Mouse (Mus musculus) retina, embryonic 14.5 days (tissue): ENCODE measurements around the gene Fam107a.
A peak's percentile ranks its signal among the peaks of the same experiment; 100 is the strongest.

ENCODE experiments used
- DNase-seq: peaks from one replicate; pipeline ENCODE4 v3.0.0-alpha.2; 2015; ENCODE audit warnings: low spot score

Gene Fam107a

DNA sequence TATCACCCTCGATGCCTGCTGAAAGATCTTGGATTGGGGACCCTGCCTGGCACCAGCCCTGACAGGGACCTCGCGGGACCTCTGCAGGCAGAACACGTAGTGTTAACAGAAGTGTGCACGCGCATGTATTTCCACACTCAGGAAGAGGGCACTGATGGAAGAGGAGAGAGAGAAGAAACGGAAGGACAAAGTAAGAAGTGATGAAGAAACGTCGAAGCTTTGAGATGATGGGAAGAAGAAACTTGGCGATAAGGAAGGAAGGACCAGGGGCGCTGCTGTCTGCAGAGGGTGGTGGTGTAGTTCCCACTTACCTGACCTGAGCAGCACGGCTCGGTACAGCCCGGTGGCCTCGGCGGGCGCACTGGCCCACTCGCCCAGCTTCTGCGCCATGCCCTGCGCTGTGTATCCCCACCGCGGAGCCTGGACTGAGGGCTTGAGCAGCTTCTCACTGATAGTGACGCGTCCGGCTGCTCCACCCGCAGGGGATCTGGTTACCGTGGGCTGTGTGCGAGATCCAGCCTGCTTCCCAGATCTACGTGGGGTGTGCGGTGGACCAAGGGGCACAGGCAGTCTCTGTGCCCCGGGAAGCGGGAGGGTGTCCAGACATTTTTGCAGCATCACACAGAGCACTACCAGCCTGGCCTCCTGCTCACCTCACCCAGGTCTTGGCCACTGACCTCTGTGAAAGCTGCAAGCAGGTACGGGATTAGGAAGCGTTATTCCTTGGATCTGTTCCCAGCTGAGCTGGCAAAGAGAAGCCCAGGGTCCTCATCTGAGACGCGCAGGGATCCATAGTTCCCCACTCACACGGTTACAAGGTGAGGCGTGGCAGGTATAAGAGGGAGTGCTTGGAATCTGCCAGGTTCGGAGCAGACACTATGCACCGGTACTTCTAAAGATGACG is at the start of gene Fam107a:
Fam107a (minus strand) TSS at position 830 of the 904 bp plus-strand sequence.
- peak; percentile 37 for DNase-seq

- peak; percentile 17 for DNase-seq
Measured at GRCm38 (mm10) chr14:8367121-8367520, 49.3 kb upstream of the Fam107a start.

GRCm38 (mm10) chr14:8365833-8366232 is 48.0 kb upstream of the Fam107a start:
- DNase-seq, result no peak

DNA sequence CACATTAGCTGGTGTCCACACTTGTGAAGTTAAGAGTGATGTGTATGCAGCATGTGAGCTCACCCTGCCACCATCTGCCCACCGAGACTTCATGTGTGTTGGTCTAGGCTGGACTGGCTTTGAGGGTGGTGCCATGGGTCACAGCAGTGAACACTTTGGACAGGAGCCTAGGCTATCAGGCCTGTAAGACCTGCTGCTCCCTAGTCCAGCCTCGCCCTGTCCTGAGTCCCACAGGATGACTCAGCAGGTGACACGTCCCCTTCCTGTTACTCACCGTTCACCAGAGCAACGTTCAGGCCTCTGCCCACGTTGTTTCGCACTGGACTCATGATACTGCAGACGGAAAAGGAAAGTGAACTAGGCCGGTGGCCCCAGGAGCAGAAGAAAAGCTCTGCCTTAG is 39.0 kb upstream of the Fam107a start:
- DNase-seq, result no peak

DNA sequence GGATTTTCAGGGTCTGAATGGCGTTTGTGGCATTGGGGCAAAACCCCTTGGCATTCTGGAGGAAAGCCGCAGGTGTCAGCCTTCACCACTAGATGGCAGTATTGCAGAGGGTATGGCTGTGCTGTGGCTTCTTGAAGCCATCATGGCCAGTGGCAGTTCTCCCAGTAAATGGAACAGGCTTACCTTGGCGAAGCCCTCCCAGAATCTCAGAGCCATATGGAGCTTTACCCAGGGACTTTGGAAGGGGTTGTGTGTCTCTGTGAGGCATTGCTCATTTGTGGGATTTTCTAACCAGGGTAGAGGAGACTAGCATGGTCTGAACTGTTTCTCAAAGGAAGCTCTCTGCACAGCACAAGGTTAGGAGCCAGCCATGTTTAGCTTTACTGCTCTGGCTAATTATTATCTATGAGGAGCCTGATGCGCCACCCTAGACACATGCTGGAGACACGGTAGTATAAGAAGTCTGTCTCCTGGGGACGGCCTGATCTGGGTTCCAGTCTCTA is 38.2 kb upstream of the Fam107a start:
- DNase-seq, result peak; percentile 94

DNA sequence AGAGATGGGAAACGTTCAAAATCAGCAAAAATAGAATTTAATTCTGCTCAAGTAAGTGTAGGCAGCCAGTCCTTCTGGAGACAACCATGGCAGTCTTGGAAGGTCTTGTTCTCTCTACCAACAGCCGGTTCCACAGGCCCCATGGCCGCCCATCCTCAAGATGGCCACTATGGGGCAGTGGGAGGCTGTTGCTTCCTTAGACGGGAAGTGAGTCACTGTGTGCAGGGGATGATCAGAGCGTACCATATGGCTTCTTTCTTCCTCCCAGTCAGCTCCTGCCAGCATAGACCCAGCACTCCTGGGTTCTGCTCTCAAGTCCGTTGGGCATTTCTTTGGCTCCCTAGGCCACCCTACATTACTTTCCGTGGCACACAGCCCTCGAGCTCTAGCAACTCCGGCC is 31.1 kb upstream of the Fam107a start:
- DNase-seq, result no peak

- DNase-seq, result peak; percentile 90
Measured at GRCm38 (mm10) chr14:8346255-8346997, 28.6 kb upstream of the Fam107a start.

- DNase-seq, result no peak
Measured at GRCm38 (mm10) chr14:8345566-8345965, 27.7 kb upstream of the Fam107a start.

- no peak for DNase-seq
Measured at GRCm38 (mm10) chr14:8342509-8343106, 24.8 kb upstream of the Fam107a start.

DNA sequence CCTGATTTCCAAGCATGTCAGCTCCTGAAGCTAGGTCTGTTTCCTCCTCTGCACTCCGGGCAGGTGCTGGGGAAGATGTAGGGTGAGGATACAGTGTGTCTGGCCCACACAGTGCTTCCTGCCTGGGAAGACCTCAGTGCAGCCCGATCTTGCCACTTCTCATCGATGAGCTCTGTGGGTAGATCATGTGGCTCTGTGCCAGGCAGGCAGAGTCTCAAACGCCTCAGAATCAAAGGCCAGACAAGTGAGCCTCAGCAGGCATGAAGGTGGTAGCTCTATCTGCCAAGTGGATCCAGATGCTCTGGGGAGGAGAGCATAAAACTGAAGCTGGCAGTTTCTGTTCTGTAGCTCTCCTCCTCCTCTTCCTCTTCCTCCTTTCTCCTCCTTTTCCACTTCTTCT is 22.4 kb upstream of the Fam107a start:
- no peak for DNase-seq

DNA sequence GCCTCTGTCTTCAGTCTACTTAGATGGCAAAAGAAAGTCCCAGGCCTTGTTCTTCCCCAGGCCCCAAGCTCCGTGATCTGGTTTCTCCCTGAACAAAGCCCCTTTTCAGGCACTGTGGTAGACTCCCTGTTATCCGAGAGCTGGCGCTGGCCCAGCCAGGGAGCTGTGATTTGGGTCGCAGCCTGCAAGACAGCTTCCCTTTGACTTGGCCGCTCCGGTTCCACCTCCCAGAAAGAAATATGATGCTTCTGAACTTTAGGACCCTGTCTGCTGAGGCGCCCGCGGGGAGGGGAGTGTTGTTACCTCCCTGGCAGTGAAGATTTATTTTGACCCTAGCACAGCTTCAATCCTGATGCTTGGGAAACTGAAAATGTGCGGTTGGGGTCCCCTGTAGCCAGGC is 18.1 kb upstream of the Fam107a start:
- DNase-seq, result no peak

DNA sequence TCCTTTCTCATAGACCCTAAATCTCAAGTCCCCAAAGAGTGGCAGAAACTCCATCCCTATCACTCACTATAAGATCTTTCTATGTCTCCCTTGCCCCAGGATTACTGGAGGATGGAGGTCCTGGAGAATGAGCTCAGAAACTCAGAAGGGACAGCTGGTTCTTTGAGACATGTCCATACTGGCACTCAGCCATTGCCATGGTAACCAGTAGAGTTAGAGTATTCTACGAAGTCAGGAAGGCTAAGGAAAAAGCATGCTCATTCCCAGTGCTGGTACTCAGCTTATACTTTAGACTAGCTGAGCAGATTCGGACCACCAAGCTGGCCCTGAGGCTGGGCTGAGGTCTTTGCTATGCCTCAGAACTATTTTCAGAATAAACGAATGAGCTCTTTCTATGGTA is 16.7 kb upstream of the Fam107a start:
- no peak for DNase-seq

- DNase-seq, result no peak
Measured at GRCm38 (mm10) chr14:8332314-8333252, 14.8 kb upstream of the Fam107a start.

DNA sequence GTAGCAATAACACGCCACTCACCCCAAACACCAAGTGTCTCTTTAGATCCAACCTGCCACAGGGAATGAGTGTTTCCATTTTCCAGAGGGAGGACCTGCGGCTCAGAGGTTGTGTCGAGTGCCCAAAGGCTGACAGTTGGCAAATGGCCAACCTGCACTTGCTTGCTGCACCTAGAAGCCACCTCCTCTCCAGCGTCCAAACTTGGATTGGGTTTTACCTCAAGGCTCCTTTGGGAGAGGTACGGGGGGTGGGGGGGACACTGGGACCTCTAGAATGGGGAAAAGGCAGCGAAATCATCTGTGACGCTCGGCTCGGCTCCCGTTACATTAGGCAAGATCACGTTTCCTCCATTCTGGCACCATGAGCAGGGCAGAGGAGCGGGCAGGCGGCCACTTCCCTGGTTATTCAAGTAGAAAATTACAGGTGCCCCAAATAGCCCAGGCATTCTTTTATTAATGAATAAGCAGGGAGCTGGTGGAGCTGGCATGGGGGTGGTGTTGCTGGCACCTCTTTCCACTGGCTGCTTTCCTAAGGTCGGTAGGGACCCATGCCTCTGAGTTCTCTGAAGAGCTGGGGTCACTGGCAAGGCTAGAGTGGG is 13.6 kb upstream of the Fam107a start:
- DNase-seq, result no peak

- no peak for DNase-seq
Measured at GRCm38 (mm10) chr14:8330390-8330789, 12.6 kb upstream of the Fam107a start.

- no peak for DNase-seq
Measured at GRCm38 (mm10) chr14:8329552-8329951, 11.7 kb upstream of the Fam107a start.

DNA sequence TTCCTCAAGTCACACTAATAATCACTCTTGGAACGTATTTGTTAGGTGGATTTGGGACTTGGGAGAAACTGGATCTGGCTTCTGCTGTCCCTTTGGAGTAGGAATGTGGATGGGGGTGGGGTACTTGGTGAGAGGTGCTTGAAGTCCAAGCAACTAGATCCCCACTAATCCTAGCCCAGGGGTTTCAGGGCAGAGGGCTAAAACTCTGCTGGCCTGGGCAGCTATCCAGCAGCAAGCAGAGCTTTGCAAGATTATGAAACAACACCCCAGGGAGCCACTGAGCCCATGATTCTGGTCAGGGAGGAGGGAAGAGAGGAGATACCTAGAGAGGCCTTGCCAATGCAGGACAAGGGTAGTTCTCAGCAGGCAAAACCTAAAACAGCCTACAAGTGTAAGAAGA is 9.5 kb upstream of the Fam107a start:
- DNase-seq, result no peak

DNA sequence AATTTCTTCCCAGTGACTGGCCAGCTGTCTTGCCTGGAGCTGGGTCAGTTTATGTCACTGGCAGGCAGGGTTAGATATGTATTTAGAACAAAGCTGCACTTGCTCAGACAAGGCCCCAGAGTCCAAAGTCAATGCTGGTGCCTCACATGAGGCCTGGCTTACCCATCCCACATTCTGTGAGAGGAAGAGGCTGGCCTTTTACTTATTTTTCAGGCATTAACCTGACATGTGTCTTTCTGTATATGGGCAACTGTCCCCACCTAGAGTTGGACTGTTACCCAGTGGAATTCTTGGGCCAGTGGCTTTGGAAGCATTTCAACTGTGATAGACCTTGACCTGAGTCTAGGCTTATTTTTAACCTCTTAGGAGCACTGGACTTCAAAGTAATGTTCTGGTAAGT is 9.1 kb upstream of the Fam107a start:
- no peak for DNase-seq

DNA sequence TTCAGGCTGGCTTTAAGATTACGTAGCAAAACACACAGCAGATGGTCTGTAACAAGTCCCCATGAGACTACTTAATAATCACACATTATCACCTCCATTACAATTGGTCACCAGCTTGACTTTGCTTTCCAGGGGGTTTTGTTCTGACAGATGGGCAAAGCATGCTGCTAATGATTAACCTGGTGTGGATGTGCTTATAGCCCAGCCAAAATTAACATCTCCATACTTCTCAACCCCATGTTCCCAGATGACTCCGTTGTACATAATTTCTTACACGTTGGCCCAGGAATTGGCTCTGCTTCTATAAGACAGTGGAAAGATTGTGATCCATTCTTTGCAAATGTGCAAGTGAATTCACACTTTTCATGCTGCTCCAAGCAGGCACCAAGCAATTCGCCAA is 7.9 kb upstream of the Fam107a start:
- no peak for DNase-seq

GRCm38 (mm10) chr14:8320528-8320927 is 2.7 kb upstream of the Fam107a start:
- no peak for DNase-seq
